Mouse (Mus musculus) spleen, adult 18-20 months (tissue): ENCODE data around the gene Hk1.

ENCODE experiments used
- DNase-seq, 2 experiments: peaks; one replicate each; pipeline ENCODE4 v3.0.0; 2022; ENCODE audit warnings: mixed read lengths in 2 of 2

The Hk1 gene

GRCm38 (mm10) chr10:62313885-62314424, 65.8 kb downstream of the Hk1 start:
- no peak for DNase-seq

DNA sequence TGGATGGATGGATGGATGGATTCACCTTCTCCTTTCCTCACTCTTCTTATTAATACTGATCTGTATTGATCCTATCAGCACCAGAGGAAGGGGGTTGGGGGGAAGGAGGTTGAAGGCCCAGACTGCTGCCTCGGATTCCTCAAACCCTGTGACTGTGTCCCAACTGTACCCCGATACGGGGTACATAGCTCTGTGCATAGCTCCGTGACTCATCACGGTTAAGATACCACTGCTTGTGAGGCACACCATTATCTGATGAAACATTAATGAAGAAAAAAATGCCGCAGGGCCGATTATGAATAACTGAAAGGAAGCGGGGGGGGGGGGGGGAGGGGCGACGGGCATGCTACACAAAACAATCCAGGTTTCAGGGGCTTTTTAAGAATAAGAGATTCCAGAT, 66.6 kb downstream of the Hk1 start:
- no peak for DNase-seq

DNA sequence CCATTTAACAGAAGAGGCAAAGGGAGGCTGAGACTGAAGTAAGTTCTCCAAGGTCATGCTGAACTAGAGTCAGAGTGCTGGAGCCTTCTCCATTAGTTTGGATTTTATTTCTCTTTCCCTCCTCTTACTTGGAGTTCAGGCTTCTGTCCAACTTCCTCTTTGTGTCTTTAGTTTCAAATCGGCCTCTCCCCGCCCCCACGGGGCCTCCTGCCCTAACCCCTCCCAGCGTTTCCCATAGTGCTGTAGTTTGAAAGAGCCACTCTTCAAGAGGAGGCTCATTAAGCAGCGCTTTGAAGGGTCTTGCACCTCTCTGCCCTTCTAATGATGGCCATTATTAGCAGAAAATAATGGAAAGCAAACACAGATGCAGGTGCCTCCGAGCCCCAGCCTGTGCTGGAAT, 68.2 kb downstream of the Hk1 start:
- DNase-seq, result peak; percentile 21 to 28

DNA sequence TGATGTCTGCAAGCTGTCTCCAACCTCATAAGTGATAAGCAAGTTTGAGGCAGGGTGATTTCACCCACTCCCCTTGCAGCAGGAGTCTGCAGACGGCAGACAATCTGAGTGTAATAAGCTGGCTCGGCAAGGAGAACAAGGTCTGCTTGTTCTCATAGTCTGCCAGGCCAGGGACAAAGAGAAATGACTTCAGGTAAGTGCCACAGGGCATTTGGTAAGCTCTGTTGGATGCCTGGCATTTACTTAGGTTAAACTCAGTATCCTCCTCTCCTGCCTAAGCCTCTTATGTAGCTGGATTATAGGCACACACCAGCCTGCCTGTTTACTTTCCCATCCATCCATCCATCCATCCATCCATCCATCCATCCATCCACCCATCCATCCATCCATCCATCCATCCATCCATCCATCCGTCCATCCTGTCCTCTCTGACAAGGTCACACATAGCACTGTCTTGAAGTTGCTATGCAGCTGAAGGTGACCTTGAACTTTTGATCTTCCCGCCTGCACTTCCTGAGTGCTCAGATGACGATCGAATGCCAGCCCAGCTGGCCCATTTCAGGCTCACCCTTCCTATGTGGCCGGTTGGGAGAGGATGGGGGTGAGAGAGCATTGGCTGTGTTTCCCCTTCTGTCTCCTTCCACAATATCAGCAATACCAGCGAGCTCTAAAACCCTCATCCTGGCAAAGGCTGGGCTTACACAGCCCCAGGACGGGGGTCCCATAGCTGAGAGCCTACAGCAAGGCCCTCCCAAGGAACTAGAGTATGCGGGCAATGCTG, 69.3 kb downstream of the Hk1 start:
- DNase-seq, result no peak

GRCm38 (mm10) chr10:62309593-62309992, 70.1 kb downstream of the Hk1 start:
- no peak for DNase-seq

- no peak for DNase-seq
These were observed 70.7 kb downstream of the Hk1 start for GRCm38 (mm10) chr10:62308896-62309491.

- no peak for DNase-seq
These were observed 73.2 kb downstream of the Hk1 start for GRCm38 (mm10) chr10:62306483-62306882.

- DNase-seq, result no peak
These were observed 74.6 kb downstream of the Hk1 start for GRCm38 (mm10) chr10:62305090-62305489.

DNA sequence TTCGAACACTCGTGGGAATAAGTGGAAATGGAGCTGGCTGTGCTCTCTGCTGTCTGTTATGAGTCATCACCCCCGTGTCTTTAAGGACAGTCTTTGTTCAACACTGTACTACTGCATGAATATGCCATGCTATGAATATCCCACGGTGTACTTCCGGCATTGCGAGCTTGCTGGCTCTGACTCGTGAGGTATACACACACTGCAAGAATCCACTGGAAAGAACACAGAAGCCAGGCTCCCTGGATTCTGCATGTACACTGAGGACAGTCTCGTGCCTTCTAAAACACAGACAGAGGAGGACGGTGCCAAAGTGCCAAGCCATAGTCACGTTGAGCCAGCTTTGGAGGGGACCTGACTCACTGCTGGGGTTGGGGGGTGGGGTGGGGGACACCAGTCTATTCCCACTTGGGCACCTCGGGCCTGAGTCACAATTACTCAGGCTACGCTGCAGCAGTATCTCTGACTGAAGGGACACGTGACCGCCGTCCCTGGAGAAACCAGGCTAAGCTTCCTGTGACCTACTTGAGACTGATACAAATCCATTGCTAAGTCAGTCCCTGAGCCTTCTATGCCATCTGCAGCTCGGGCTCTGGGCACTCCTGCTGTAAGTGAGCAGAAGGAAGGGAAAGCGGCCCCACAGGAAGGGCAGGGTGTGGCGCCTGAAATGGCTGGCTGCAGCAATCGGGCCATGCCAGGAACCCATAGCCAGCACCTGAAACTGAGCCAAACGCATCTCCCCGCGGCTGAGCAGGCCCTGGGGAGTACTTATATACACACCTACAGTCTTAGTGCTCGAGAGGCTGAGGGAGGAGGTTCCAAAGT, 79.5 kb downstream of the Hk1 start:
- no peak for DNase-seq

- DNase-seq, result no peak
These were observed 83.4 kb downstream of the Hk1 start for GRCm38 (mm10) chr10:62296086-62296872.

DNA sequence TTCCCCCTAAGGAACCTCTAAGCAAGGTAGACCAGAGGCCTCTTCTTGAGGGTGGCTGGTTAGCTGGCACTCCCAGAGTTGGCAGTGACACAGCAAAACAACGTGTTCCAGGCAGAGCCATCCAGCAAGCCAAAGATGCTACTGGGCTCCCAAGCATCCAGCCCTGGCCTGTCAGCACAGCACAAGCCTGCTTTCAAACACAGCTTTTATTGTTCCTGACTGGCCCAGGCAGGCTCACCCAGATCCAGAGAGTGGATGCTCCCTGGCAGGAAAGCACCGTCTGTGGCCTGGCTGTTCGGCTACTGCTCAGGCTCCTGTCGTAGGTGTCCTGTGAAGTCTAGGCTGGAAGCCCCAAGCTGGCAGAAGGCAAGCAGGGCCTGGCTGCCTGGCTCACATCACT, 85.6 kb downstream of the Hk1 start:
- DNase-seq, result no peak

- DNase-seq, result no peak
These were observed 92.1 kb downstream of the Hk1 start for GRCm38 (mm10) chr10:62287460-62288124.

- DNase-seq, result no peak
These were observed 96.4 kb downstream of the Hk1 start for GRCm38 (mm10) chr10:62283206-62283792.

GRCm38 (mm10) chr10:62282782-62283181, 96.9 kb downstream of the Hk1 start:
- no peak for DNase-seq

GRCm38 (mm10) chr10:62279671-62280070, 100.0 kb downstream of the Hk1 start:
- no peak for DNase-seq

GRCm38 (mm10) chr10:62279066-62279465, 100.6 kb downstream of the Hk1 start:
- DNase-seq, result no peak

- DNase-seq, result no peak
These were observed 102.0 kb downstream of the Hk1 start for GRCm38 (mm10) chr10:62277499-62278293.

DNA sequence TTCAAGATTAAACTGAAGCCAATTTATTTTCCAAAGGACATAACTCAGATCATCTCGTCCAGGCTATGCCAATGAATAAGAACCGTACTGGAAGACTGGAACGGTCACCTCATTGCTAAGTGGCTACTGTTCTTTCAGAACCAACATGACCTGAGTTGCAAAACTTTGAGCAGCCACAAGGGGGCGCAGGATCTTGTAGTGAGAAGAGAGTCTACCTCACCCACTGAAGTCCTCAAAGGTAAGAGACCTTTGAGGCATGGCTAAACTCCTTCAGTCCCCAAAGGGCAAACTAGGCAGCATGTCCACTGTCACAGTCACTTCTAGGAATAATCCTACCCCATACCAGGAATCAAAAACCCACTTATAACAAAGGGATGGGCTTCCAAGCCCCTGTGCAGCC, 104.5 kb downstream of the Hk1 start:
- DNase-seq, result peak; percentile 50 to 86

GRCm38 (mm10) chr10:62269278-62269677, 110.4 kb downstream of the Hk1 start:
- DNase-seq, result no peak

- no peak for DNase-seq
These were observed 115.4 kb downstream of the Hk1 start for GRCm38 (mm10) chr10:62264299-62264698.
